Mouse (Mus musculus): Measurements from ENCODE around the gene Tmc7.

The Tmc7 gene

GRCm38 (mm10) chr7:118584257-118584907 is at the start of gene Tmc7:
Tmc7 (minus strand) TSS chr7:118584736.
- peak; percentile 75 for DNase-seq

- no peak for DNase-seq
These were observed 49.4 kb upstream of the Tmc7 start for GRCm38 (mm10) chr7:118633951-118634350.

- DNase-seq, result no peak
These were observed 48.6 kb upstream of the Tmc7 start for GRCm38 (mm10) chr7:118633094-118633493.

- no peak for DNase-seq
These were observed 43.2 kb upstream of the Tmc7 start for GRCm38 (mm10) chr7:118627550-118628298.

GRCm38 (mm10) chr7:118621094-118621493 is 36.6 kb upstream of the Tmc7 start:
- no peak for DNase-seq

- no peak for DNase-seq
These were observed 35.8 kb upstream of the Tmc7 start for GRCm38 (mm10) chr7:118620243-118620906.

GRCm38 (mm10) chr7:118618104-118618503 is 33.6 kb upstream of the Tmc7 start:
- no peak for DNase-seq

- DNase-seq, result no peak
These were observed 29.5 kb upstream of the Tmc7 start for GRCm38 (mm10) chr7:118614076-118614475.

GRCm38 (mm10) chr7:118611933-118612332 is 27.4 kb upstream of the Tmc7 start:
- DNase-seq, result no peak

GRCm38 (mm10) chr7:118611185-118611749 is 26.7 kb upstream of the Tmc7 start:
- DNase-seq, result no peak

GRCm38 (mm10) chr7:118610721-118611120 is 26.2 kb upstream of the Tmc7 start:
- no peak for DNase-seq

- no peak for DNase-seq
These were observed 25.3 kb upstream of the Tmc7 start for GRCm38 (mm10) chr7:118609815-118610214.

GRCm38 (mm10) chr7:118604842-118605241 is 20.3 kb upstream of the Tmc7 start:
- DNase-seq, result no peak

GRCm38 (mm10) chr7:118599954-118600631 is 15.6 kb upstream of the Tmc7 start:
- no peak for DNase-seq

- no peak for DNase-seq
These were observed 12.7 kb upstream of the Tmc7 start, which contains the start of gene Tmc5 for GRCm38 (mm10) chr7:118597201-118597600. Tmc5 (plus strand) TSS chr7:118597297.

GRCm38 (mm10) chr7:118596271-118596670 is 11.7 kb upstream of the Tmc7 start:
- DNase-seq, result no peak

GRCm38 (mm10) chr7:118595228-118595627 is 10.7 kb upstream of the Tmc7 start:
- peak; percentile 95 for DNase-seq

- no peak for DNase-seq
These were observed 10.1 kb upstream of the Tmc7 start for GRCm38 (mm10) chr7:118594611-118595010.

- DNase-seq, result no peak
These were observed 9.3 kb upstream of the Tmc7 start for GRCm38 (mm10) chr7:118593567-118594407.

GRCm38 (mm10) chr7:118592146-118592545 is 7.6 kb upstream of the Tmc7 start:
- DNase-seq, result no peak

- DNase-seq, result no peak
These were observed 6.3 kb upstream of the Tmc7 start for GRCm38 (mm10) chr7:118590726-118591305.

- peak; percentile 75 for DNase-seq
These were observed 1.3 kb upstream of the Tmc7 start for GRCm38 (mm10) chr7:118585856-118586255.
